Mouse (Mus musculus) heart, embryonic 11.5 days (tissue): ENCODE measurements at regions not wholly inside any gene's neighbourhood (a gene's known extent, or its start where the extent isn't known, plus 50 kb on each side); places are given as distances from the start of the nearest gene placed in this dataset.

Experiments used
- ATAC-seq: fragments of 200-750 bp; cut with Nextera tagmentation; replicated peaks from 2 replicates; pipeline ENCODE4 v1.8.0; 2017; ENCODE audit warnings: moderate library complexity; ENCODE audit not compliant: insufficient number of reproducible peaks, low FRiP score, low TSS enrichment
- H3K27ac ChIP-seq: fragments of 300-500 bp; sonication (generic); 2 replicates; pipeline ENCODE4 v1.5.1; 2014; ENCODE audit warnings: mild to moderate bottlenecking, low read depth, low read length
- H3K27me3 ChIP-seq: fragments of 300-500 bp; sonication (generic); 2 replicates; pipeline ENCODE4 v1.6.1; 2014; ENCODE audit warnings: mild to moderate bottlenecking, low read length, mixed read lengths; ENCODE audit not compliant: control insufficient read depth, insufficient read depth
- H3K36me3 ChIP-seq: fragments of 300-500 bp; sonication (generic); 2 replicates; pipeline ENCODE4 v1.6.1; 2014; ENCODE audit warnings: mild to moderate bottlenecking, low read length, moderate library complexity, mixed read lengths; ENCODE audit not compliant: control insufficient read depth, insufficient read depth
- H3K4me1 ChIP-seq: fragments of 300-500 bp; sonication (generic); 2 replicates; pipeline ENCODE4 v1.6.1; 2014; ENCODE audit warnings: low read length; ENCODE audit not compliant: control insufficient read depth, insufficient read depth
- H3K4me2 ChIP-seq: fragments of 300-500 bp; sonication (generic); 2 replicates; pipeline ENCODE4 v1.6.1; 2014; ENCODE audit warnings: mild to moderate bottlenecking, moderate library complexity
- H3K4me3 ChIP-seq: fragments of 300-500 bp; sonication (generic); 2 replicates; pipeline ENCODE4 v1.5.1; 2014; ENCODE audit warnings: low read depth, low read length
- H3K9ac ChIP-seq: fragments of 300-500 bp; sonication (generic); 2 replicates; pipeline ENCODE4 v1.6.1; 2014; ENCODE audit warnings: mild to moderate bottlenecking, low read depth, low read length, moderate library complexity
- H3K9me3 ChIP-seq: fragments of 300-500 bp; sonication (generic); replicated peaks from 2 replicates; pipeline ENCODE4 v1.6.1; 2016; ENCODE audit warnings: low read length; ENCODE audit not compliant: control insufficient read depth
- WGBS: fragments of 180-500 bp; shearing (Covaris S2); extraction: QIAGEN DNeasy Blood & Tissue Kit; methylation state at CpG from one replicate; pipeline ENCODE4 v1.1.7; 2014; ENCODE audit not compliant: insufficient replicate concordance; 5-methylcytosine and 5-hydroxymethylcytosine counted together

DNA sequence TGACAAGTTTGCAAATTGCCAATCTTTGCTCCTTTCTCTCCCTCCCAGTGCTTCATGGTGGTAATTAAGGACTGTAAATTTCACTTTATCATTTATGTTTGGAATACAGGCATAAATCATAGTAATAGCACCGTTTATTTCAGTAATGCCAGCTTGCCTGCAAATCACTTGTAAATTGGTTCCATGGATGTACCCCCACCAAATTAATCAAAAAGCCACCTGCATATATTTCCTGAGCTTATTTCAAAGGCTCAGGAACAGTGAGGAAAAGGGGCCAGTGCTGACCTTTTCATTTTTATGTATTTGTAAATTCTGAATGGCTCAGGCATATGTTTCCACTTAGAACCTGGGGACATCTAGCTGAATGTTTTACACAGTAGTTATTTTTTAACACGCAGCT lies 115.0 kb downstream of the D3Ertd751e start:
- Histone ChIP-seq H3K9me3 (no peaks in the 10 kb centered on the region), H3K27me3 (no peaks in the 10 kb centered on the region), H3K4me2 (no peak overlapping the region), H3K9ac (no peak overlapping the region), H3K36me3 (no peaks in the 10 kb centered on the region), H3K4me3 (no peak overlapping the region), H3K27ac (no peak overlapping the region), H3K4me1 (no peaks in the 10 kb centered on the region)
- 66% methylated on average over 2 of the region's 2 CpGs for WGBS
- no peak for ATAC-seq

DNA sequence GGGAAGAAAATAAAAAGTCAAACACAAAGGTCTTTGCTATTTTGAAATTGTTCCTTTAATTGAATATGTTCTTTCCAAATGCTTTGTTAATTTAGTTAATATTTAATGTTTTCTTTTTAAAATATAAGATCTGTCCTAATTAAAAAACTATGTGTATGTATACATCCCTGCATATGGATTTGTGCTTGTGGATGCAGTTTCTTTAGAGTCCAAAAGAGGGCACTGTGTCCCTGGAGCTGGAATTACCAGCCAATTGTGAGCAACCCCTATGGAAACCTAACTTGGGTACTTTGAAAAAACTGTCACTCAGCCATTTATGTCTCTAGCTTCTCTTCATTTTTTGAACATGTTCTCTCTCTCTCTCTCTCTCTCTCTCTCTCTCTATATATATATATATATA lies 120.3 kb downstream of the D3Ertd751e start:
- Histone ChIP-seq H3K9me3 (no peaks in the 10 kb centered on the region), H3K36me3 (no peaks in the 10 kb centered on the region), H3K4me3 (no peak overlapping the region), H3K4me1 (no peaks in the 10 kb centered on the region), H3K27ac (no peak overlapping the region), H3K27me3 (no peaks in the 10 kb centered on the region), H3K9ac (no peak overlapping the region), H3K4me2 (no peak overlapping the region)
- ATAC-seq: no peak

DNA sequence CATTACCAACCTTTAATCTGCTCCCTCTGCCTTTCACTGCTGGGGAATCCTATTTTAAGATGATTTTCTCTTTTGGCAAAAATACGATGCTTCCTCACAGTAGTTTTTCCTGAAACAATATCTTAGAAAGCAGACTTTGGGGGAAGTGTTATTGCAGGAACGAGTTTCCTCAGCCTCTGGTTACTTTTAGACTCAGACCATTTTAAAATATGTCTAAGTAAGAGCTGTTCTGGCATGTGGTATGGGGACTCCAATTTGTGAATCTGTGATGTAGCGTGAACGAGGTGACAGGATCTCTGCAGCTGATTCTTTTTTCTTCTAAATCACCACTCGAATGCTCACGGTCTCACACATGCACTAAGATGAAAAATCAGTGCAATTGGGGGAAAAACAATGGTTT lies 166.5 kb downstream of the D3Ertd751e start:
- no peaks in the 10 kb centered on the region for H3K27me3 ChIP-seq
- WGBS: 74% methylated on average over 6 of the region's 6 CpGs
- no peak overlapping the region for H3K27ac ChIP-seq
- H3K4me2 ChIP-seq: no peak overlapping the region
- no peaks in the 10 kb centered on the region for H3K36me3 ChIP-seq
- H3K4me1 ChIP-seq: no peaks in the 10 kb centered on the region
- no peak overlapping the region for H3K9ac ChIP-seq
- ATAC-seq: no peak
- H3K4me3 ChIP-seq: no peak overlapping the region
- H3K9me3 ChIP-seq: no peaks in the 10 kb centered on the region

DNA sequence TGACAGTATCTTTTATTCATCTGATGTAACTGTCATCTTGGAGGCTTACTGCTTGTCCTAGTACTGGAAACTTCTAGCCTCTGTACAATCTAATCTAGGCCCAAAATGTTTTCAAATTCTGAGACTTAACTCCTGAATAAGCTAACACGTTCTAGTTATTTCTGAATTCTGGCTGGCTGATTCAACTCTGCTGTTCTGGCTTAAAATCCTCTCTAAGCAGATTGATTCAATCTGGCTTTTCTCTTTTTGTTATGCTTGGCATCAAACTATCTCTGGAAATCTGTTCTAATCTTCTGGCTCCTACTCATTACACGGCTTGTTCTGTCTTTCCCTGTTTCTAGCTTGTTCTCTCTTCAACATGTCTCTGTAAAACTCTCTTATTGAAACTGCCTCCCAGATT lies 170.8 kb downstream of the D3Ertd751e start:
- no peaks in the 10 kb centered on the region for H3K27me3 ChIP-seq
- H3K9me3 ChIP-seq: no peaks in the 10 kb centered on the region
- H3K9ac ChIP-seq: no peak overlapping the region
- H3K36me3 ChIP-seq: no peaks in the 10 kb centered on the region
- no peaks in the 10 kb centered on the region for H3K4me1 ChIP-seq
- H3K4me2 ChIP-seq: no peak overlapping the region
- no peak overlapping the region for H3K4me3 ChIP-seq
- 65% methylated on average over 2 of the region's 2 CpGs for WGBS
- H3K27ac ChIP-seq: no peak overlapping the region
- ATAC-seq: no peak

DNA sequence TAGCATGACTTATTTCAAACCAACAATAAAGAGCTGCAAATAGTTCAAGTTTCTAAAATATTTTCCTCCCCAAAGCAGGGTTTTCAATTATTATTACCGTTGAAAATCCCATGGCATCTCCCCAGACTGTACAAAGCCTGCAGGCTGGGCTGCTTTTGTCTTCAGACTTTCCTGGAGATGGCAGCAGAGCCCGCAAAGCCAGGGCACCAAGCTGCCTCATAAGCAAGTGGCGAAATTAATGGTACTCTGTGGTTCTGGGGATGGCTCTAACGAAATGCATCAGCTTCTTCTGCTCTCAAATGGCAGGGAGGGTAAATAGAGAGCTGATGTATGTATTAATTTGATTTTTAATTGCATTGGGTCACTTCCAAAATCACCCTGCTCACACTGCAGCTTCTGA lies 197.4 kb downstream of the D3Ertd751e start:
- WGBS: 51% methylated on average over 4 of the region's 4 CpGs
- no peak for ATAC-seq
- H3K9me3 ChIP-seq: no peaks in the 10 kb centered on the region
- no peak overlapping the region for H3K27ac ChIP-seq
- H3K9ac ChIP-seq: no peak overlapping the region
- H3K4me2 ChIP-seq: no peak overlapping the region
- H3K36me3 ChIP-seq: no peaks in the 10 kb centered on the region
- no peak overlapping the region for H3K4me3 ChIP-seq
- no peaks in the 10 kb centered on the region; the same call in 1 of the 2 replicates for H3K27me3 ChIP-seq
- no peaks in the 10 kb centered on the region for H3K4me1 ChIP-seq

DNA sequence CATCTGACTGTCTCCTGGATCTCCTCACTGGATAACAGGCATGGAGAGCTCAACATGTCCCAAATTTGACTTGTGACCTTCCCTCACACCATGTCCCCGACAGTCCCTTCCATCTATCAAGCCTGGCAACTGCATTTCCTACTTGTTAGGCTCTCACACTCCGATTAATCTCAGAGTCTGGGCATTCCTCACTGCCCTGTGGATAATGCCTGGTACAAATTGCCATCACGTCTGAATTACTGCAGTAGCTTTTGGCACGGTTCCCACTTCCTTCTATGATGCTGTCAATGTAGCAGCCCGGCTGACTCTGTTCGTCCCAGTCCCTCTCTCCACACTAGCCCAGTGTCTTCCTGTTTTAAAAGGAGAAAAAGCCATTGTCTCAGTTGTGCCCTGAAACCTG lies 200.6 kb downstream of the D3Ertd751e start:
- WGBS: 44% methylated on average over 6 of the region's 6 CpGs
- H3K4me2 ChIP-seq: no peak overlapping the region
- no peak overlapping the region for H3K4me3 ChIP-seq
- no peaks in the 10 kb centered on the region for H3K4me1 ChIP-seq
- H3K27ac ChIP-seq: no peak overlapping the region
- H3K36me3 ChIP-seq: no peaks in the 10 kb centered on the region
- H3K27me3 ChIP-seq: no peaks in the 10 kb centered on the region; the same call in 1 of the 2 replicates
- no peak for ATAC-seq
- no peak overlapping the region for H3K9ac ChIP-seq
- H3K9me3 ChIP-seq: no peaks in the 10 kb centered on the region

DNA sequence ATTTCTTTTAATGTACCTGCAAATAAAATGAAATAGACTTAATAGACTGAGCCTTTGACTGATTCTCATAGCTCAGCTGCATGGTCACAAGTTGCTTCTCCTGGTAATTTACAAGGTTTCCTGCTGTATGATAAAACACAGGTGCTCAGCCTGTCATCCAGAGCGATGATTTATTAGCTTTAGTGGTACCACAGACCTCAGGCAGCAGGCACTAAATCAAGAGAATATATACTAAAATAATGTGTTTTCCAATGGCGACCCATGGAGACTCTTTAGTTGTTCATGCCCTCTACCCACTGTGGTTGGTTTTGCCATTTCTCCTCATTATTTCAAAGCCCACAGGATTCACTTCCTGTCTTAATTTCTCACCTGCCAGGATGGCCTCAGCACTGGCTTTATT lies 207.0 kb downstream of the D3Ertd751e start:
- no peak overlapping the region for H3K4me2 ChIP-seq
- no peaks in the 10 kb centered on the region for H3K36me3 ChIP-seq
- no peak overlapping the region for H3K9ac ChIP-seq
- no peaks in the 10 kb centered on the region for H3K4me1 ChIP-seq
- H3K27ac ChIP-seq: no peak overlapping the region
- no peaks in the 10 kb centered on the region for H3K27me3 ChIP-seq
- no peak overlapping the region for H3K4me3 ChIP-seq
- no peaks in the 10 kb centered on the region for H3K9me3 ChIP-seq
- 75% methylated on average over 2 of the region's 2 CpGs for WGBS
- ATAC-seq: no peak

DNA sequence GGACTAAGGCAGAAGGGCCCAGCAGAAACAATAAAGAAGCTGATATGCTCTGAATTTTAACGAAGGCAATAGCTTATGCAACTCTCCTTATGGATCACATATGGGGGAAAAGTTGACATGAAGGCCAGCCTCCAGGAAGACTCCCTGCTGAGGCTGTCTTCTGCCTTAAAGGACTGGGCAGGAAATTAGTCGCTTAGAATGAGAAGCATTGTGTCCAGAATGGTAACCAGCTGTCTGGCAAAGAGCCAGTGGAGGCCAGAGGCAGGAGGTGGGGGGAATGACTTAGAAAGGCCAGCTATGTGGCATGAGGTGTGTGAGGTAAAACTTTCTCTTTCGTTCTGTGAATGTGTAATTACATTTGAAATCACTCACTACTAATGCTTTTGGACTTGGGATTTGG lies 215.0 kb downstream of the D3Ertd751e start:
- Histone ChIP-seq H3K9ac (no peak overlapping the region), H3K4me1 (no peaks in the 10 kb centered on the region), H3K4me2 (no peak overlapping the region), H3K36me3 (no peaks in the 10 kb centered on the region), H3K4me3 (no peak overlapping the region), H3K27ac (no peak overlapping the region), H3K9me3 (no peaks in the 10 kb centered on the region; the same call in 1 of the 2 replicates), H3K27me3 (no peaks in the 10 kb centered on the region)
- no peak for ATAC-seq
- WGBS: 53% methylated on average over 3 of the region's 3 CpGs

DNA sequence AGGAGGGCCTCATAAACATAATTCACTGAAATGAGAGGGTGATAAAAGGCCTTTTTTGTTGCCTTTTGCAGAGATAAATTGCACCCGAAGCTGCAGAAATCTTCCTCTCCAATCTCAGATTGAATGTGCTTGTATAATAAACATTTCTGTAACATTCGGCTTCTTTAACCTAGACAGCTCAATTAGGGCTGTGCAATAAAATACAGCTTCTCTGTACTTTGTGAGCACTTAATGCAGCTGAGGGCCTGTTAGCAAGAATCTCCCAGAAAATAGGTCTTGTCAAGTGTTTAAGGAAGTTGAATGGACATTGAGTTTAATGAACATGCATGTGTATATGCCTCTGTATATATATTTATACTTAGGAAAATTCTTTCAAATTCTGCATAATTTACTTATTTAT lies 217.8 kb downstream of the D3Ertd751e start:
- Histone ChIP-seq H3K27ac (no peak overlapping the region), H3K9ac (no peak overlapping the region)

More for the DNA sequence above, 217.8 kb downstream of the D3Ertd751e start:
- Histone ChIP-seq H3K36me3 (no peaks in the 10 kb centered on the region), H3K4me2 (no peak overlapping the region), H3K9me3 (no peaks in the 10 kb centered on the region; the same call in 1 of the 2 replicates), H3K4me1 (no peaks in the 10 kb centered on the region), H3K4me3 (no peak overlapping the region), H3K27me3 (no peaks in the 10 kb centered on the region)
- 71% methylated on average over 2 of the region's 2 CpGs for WGBS
- no peak for ATAC-seq
